Comparison of ENCODE assay signal across 16 mouse cellular contexts in the genomic region with DNA sequence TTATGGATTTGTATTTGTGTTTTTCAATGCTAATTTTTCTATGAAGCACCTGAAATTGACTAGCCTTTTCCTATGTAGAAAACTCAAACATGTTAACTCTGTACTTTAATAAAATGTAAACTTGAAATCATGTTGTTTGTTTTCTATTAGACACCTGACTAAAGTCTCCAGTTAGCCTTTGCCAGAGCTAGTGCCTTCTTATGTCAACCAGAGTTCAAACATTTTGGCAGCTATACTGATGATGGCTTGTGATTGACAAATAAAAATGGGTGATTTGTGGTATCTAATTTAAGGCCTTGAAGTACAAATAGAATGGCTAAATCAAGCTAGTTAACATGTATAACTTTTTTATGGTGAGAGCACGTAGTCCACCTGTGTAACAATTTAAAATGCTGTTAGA.
"Had no signal": no experiment of that assay in that cellular context is flagged by ENCODE, and none has a peak within 500 bp of the region (broad histone marks: within the 10 kb centered on the region; RNA-seq: fewer than 3 reads in every experiment).

No protein-coding gene starts in this region.

- H3K4me3 ChIP-seq: neural tube, embryonic 13.5 days; neural tube, embryonic 15.5 days; stomach, embryonic 15.5 days had no signal

- DNase-seq: retina, postnatal 1 day; right cerebral cortex, adult 18-20 months; right cerebral cortex, postnatal 14 days; right cerebral cortex, postnatal 25 days; right cerebral cortex, postnatal 4 days; spleen, adult 18-20 months; thymus, adult 18-20 months; thymus, adult 2 months; thymus, postnatal 14 days; thymus, postnatal 25 days; thymus, postnatal 36 days; thymus, postnatal 4 days had no signal

- H3K4me1 ChIP-seq: neural tube, embryonic 13.5 days; neural tube, embryonic 15.5 days; stomach, embryonic 15.5 days had no signal

- H3K4me2 ChIP-seq: neural tube, embryonic 13.5 days; neural tube, embryonic 15.5 days; stomach, embryonic 15.5 days had no signal

- H3K27me3 ChIP-seq: neural tube, embryonic 13.5 days; neural tube, embryonic 15.5 days; stomach, embryonic 15.5 days had no signal

- H3K9ac ChIP-seq: neural tube, embryonic 13.5 days; neural tube, embryonic 15.5 days; stomach, embryonic 15.5 days had no signal

- H3K27ac ChIP-seq: neural tube, embryonic 13.5 days; neural tube, embryonic 15.5 days; stomach, embryonic 15.5 days; stomach, postnatal 0 days had no signal

- H3K9me3 ChIP-seq: neural tube, embryonic 15.5 days; stomach, embryonic 15.5 days had no signal
